Mouse (Mus musculus): Measurements from ENCODE around the gene Krt7.

Krt7 gene

GRCm38 (mm10) chr15:101410775-101411174 lies at the start of gene Krt7:
Krt7 (plus strand) TSS chr15:101411043.
- no peak for DNase-seq

DNA sequence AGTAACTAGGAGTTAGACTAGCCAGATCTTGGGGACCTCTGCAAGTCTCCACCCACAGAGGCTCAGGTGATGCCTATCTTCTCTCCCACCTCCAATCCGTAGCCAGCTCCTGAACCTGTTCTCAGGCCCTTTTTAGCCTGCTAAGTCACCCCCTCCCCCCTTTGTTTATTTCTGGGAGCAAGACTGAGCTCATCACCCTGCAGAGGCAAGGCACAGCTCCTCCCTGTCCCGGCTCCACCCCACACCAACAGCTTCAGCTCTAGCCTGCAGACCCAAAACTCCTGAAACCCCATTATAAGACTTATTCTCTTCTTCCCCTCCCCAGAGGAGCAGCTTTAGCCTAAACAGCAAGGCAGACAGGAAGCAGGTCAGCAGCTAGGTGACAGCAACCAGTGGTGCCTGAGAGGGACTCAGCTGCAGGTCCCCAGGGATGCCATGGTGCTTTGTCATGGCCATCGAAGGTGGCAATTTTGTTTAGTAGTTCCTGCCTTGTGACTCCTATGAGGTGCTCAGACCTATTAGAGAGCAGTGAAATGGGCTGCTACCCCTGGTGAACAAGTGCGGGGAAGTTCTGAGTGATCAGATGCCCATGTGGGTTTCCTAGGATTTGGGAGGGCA lies 48.3 kb upstream of the Krt7 start:
- DNase-seq: no peak

- no peak for DNase-seq
These were observed 46.9 kb upstream of the Krt7 start for GRCm38 (mm10) chr15:101363933-101364332.

GRCm38 (mm10) chr15:101364425-101364824 lies 46.4 kb upstream of the Krt7 start:
- no peak for DNase-seq

GRCm38 (mm10) chr15:101364891-101365671 lies 45.8 kb upstream of the Krt7 start:
- DNase-seq: no peak

- no peak for DNase-seq
These were observed 45.1 kb upstream of the Krt7 start for GRCm38 (mm10) chr15:101365721-101366120.

- no peak for DNase-seq
These were observed 44.4 kb upstream of the Krt7 start for GRCm38 (mm10) chr15:101366482-101366881.

DNA sequence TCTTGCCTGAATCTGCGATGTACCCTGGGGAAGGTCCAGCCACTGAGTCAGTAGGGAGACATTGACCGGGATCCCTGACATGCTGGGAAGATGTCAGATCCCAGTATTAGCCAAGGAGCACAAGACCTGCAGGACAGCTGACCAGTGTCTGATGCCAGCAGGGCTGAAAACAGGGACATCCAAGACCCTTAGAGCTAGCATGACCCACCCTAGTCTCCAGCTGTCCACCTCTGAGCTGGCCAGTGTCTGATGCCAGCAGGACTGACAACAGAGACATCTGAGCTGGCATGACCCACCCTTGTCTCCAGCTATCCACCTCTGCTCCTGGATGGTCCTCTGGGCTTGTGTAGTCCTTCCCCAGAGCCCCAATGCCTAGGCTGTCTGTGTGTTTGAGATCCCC lies 43.9 kb upstream of the Krt7 start:
- no peak for DNase-seq

DNA sequence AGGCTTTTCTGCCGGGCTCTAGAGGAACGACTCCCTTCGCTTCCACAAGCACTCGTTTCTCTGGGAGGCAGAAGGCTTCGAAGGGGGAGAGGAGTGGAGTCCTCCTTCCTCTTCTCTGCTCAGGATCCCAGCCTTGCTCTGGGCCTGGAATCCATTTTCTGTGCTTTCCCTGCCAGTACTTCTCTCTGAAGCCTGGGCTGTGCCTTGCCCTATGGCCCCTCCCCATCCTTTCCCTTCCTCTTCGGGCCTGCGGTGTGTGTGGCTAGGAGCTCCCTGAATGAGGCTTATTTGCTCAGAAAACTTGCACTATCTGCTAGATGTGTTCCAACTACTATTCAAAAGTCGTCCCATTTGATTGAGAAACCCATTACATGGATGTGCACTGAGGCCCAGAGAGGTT lies 43.3 kb upstream of the Krt7 start:
- no peak for DNase-seq

- no peak for DNase-seq
These were observed 42.8 kb upstream of the Krt7 start for GRCm38 (mm10) chr15:101368015-101368414.

GRCm38 (mm10) chr15:101368502-101369381 lies 42.1 kb upstream of the Krt7 start:
- no peak for DNase-seq

GRCm38 (mm10) chr15:101369382-101370100 lies 41.3 kb upstream of the Krt7 start:
- no peak for DNase-seq

- DNase-seq: no peak
These were observed 40.5 kb upstream of the Krt7 start, which contains the start of gene Krt80 for GRCm38 (mm10) chr15:101370101-101370911. Krt80 (minus strand) TSS chr15:101370162.

DNA sequence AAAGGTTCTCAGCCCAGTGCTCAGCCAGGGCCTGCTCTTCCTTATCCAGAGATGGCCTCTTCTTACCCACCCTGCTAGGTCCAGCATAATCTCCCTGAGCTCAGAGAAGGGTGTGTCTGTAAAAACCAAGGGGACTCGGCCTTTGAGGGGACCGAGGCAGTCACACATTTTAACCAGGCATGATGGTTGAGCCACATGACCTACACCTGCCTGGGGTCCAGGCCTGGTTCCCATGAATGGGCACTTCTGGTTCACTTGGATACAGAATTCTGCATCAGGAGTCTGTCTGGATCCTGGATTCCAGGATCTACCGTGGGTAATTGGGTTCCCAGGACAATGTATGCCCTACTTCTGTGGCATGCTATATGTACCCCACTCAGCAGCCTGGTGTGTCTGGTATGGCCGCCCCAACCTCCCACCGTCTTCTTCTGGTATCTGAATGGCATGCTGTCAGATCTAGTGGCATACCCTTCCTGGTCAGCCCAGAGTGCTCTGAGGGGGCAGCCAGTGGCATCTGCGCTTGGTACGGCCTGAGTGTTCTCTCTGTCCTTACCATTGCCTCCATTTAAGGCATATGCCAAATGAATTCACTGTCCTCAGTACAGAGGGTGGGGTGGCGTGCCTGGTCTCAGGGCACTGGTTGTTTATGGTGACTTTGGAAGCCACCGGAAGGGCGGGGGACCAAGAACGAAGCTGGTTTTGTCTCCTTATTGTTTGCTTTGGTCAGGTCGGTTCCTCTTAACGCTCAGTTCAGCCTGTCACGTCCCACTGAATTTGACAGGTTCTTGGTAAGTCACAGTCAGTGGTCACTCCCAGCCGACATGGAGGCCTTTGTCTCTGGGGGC lies 39.5 kb upstream of the Krt7 start:
- DNase-seq: no peak

DNA sequence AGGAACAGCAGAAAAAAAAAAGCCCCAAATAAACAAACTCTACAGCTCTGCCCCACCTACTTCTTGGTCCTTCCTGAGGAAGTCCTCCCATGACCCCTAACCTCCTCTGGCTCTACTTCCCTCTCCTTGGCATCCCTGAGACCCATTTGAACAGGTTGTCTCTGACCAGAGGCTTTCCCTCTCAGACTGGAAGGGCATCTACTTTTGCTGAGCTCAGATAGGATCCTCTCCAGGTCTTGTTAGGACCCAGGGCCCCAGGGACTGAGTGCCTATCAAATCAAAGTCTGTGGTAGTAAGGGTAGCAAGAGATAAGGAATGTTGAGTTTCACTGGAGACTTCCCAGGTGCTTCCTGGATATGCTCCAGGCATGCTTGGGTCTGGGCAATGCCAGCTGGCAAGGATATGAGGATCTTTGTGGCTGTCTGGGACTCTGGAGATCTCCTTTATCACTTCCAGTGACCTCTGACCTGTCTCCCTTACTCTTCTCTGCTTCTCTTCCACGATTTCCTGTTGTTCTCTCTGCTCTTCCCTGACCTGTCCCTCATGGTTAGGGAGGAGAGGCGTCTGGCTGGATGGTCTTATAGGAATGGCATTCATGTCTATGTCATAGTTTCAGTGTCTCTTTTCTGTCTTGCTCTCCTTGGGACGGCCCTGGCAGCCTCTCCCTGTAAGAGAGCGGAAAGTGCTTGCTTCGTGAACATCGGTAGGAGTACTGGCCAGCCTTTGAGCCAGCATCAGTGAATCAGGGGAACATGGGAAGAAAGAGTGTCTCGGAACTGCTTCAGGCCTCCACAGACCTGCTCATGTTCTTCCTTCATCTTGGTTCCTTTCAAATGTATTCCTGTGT lies 38.5 kb upstream of the Krt7 start:
- DNase-seq: no peak

- DNase-seq: no peak
These were observed 37.5 kb upstream of the Krt7 start for GRCm38 (mm10) chr15:101373286-101373898.

GRCm38 (mm10) chr15:101374879-101375278 lies 36.0 kb upstream of the Krt7 start:
- no peak for DNase-seq

DNA sequence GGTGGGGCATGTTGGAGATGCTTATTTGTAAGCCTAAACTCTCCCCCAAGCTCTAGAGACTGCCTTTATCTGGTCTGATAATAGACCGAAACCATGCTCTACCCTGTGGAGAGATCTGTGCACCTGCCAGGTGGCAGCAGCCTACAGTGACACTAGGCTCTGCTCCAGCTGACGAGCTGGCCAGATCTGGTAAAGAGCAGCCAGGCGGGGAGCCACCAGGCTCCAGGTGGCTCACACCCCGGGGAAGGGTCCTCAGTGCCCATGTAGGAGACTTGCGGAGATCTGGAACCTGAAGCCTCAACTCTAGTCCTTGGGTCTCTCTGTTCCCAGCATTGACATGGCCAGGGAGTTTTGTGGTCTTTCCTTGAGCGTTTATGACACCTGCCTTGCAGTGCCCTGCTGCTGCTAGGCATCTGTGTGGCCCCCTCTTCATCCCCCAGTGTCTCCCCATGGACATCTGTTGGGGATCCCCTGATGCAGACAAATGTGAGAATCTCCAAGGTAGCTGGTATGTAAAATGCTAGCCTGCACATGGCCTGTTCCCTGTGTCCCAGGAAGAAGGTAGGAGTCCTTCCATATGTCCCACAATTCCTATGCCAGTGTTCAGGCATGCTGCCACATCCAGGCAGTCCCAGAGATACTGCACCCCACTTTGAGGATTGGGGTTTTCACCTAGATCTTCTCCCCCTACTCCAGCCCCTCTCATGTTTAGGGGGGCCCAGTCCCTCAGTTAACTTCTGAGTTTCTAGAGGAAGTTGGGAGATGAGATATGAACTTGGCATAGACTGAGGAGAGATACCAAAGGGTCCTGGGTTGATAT lies 34.7 kb upstream of the Krt7 start:
- no peak for DNase-seq

- DNase-seq: no peak
These were observed 34.1 kb upstream of the Krt7 start for GRCm38 (mm10) chr15:101376776-101377061.
